Mouse (Mus musculus) midbrain, embryonic 14.5 days (tissue): Measurements from ENCODE around the gene Plk3. TPM values are rescaled to one million over a fixed set of nuclear protein-coding genes. Genes with fewer than 3 reads are reported as not detected.

Experiments used
- ATAC-seq: fragments of 200-750 bp; cut with Nextera tagmentation; 2 replicates; pipeline ENCODE4 v1.8.0; 2017; ENCODE audit warnings: moderate number of reproducible peaks, moderate library complexity; ENCODE audit not compliant: low FRiP score, low TSS enrichment
- DNase-seq: peaks from one replicate; pipeline ENCODE4 v3.0.0-alpha.2; 2015
- H3K27ac ChIP-seq: fragments of 300-500 bp; sonication (generic); replicated peaks from 2 replicates; pipeline ENCODE4 v1.5.1; 2014; ENCODE audit warnings: mild to moderate bottlenecking, low read depth, low read length, moderate library complexity
- H3K27me3 ChIP-seq: fragments of 300-500 bp; sonication (generic); 2 replicates; pipeline ENCODE4 v1.6.1; 2014; ENCODE audit warnings: low read length, control low read depth, mixed read lengths; ENCODE audit not compliant: control insufficient read depth, insufficient read depth
- H3K36me3 ChIP-seq: fragments of 300-500 bp; sonication (generic); 2 replicates; pipeline ENCODE4 v1.6.1; 2014; ENCODE audit warnings: low read length, control low read depth; ENCODE audit not compliant: control insufficient read depth, insufficient read depth
- H3K4me1 ChIP-seq: fragments of 300-500 bp; sonication (generic); 2 replicates; pipeline ENCODE4 v1.6.1; 2014; ENCODE audit warnings: mild to moderate bottlenecking, antibody characterized with exemption, low read length, control low read depth; ENCODE audit not compliant: control insufficient read depth, insufficient read depth
- H3K4me2 ChIP-seq: fragments of 300-500 bp; sonication (generic); 2 replicates; pipeline ENCODE4 v1.6.1; 2014; ENCODE audit warnings: mild to moderate bottlenecking, low read length, moderate library complexity
- H3K4me3 ChIP-seq: fragments of 300-500 bp; sonication (generic); replicated peaks from 2 replicates; pipeline ENCODE4 v1.5.1; 2014; ENCODE audit warnings: low read depth, low read length
- H3K9ac ChIP-seq: fragments of 300-500 bp; sonication (generic); replicated peaks from 2 replicates; pipeline ENCODE4 v1.6.1; 2014; ENCODE audit warnings: mild to moderate bottlenecking, low read length, moderate library complexity
- H3K9me3 ChIP-seq: fragments of 300-500 bp; sonication (generic); 2 replicates; pipeline ENCODE4 v1.6.1; 2016; ENCODE audit warnings: low read length, control low read depth, mixed read lengths; ENCODE audit not compliant: control insufficient read depth
- WGBS: fragments of 180-500 bp; shearing (Covaris S2); extraction: QIAGEN DNeasy Blood & Tissue Kit; methylation state at CpG from one replicate; pipeline ENCODE4 v1.1.7; 2014; 5-methylcytosine and 5-hydroxymethylcytosine counted together
- polyA plus RNA-seq: library from polyadenylated mRNA; unstranded; fragments of >200 nt; fragmentation: Nextera tagmentation; extraction: Ambion mirVana; gene quantifications from 2 replicates; pipeline ENCODE4 v1.2.1, GENCODE M21; 2014

Gene Plk3
- polyA plus RNA-seq, 1 experiment from 2014 or later: 17.5 TPM

GRCm38 (mm10) chr4:117124518-117125347, 9.0 kb downstream of the Plk3 start:
- no peaks in the 10 kb centered on the region for H3K9me3 ChIP-seq
- no peak for DNase-seq
- H3K9ac ChIP-seq: peak overlapping the region; percentile 2; the same call in 1 of the 2 replicates
- peak overlapping the region; percentile 56 for H3K27ac ChIP-seq
- H3K4me3 ChIP-seq: no peak overlapping the region
- ATAC-seq: no peak
- 75% methylated on average over 14 of the region's 14 CpGs for WGBS
- H3K4me2 ChIP-seq: no peak overlapping the region
- H3K36me3 ChIP-seq: peaks cover 15% of the 10 kb centered on the region
- no peaks in the 10 kb centered on the region for H3K27me3 ChIP-seq
- H3K4me1 ChIP-seq: peaks cover 19% of the 10 kb centered on the region

GRCm38 (mm10) chr4:117124218-117124517, 9.6 kb downstream of the Plk3 start:
- no peak overlapping the region for H3K27ac ChIP-seq
- no peaks in the 10 kb centered on the region for H3K27me3 ChIP-seq
- H3K9me3 ChIP-seq: no peaks in the 10 kb centered on the region
- 90% methylated on average over 3 of the region's 3 CpGs for WGBS
- H3K4me2 ChIP-seq: no peak overlapping the region
- no peak overlapping the region for H3K9ac ChIP-seq
- H3K4me3 ChIP-seq: no peak overlapping the region
- H3K36me3 ChIP-seq: peaks cover 14% of the 10 kb centered on the region
- peaks cover 22% of the 10 kb centered on the region for H3K4me1 ChIP-seq
- no peak for DNase-seq
- ATAC-seq: no peak

- DNase-seq (no peak), ATAC-seq (no peak)
- Histone ChIP-seq H3K4me2 (no peak overlapping the region), H3K9me3 (no peaks in the 10 kb centered on the region), H3K4me1 (peaks cover 22% of the 10 kb centered on the region), H3K27ac (no peak overlapping the region), H3K36me3 (peaks cover 9% of the 10 kb centered on the region), H3K9ac (no peak overlapping the region), H3K27me3 (no peaks in the 10 kb centered on the region), H3K4me3 (no peak overlapping the region)
- 95% methylated on average over 7 of the region's 9 CpGs for WGBS
Observed at GRCm38 (mm10) chr4:117123546-117124217, 10.1 kb downstream of the Plk3 start.

DNA sequence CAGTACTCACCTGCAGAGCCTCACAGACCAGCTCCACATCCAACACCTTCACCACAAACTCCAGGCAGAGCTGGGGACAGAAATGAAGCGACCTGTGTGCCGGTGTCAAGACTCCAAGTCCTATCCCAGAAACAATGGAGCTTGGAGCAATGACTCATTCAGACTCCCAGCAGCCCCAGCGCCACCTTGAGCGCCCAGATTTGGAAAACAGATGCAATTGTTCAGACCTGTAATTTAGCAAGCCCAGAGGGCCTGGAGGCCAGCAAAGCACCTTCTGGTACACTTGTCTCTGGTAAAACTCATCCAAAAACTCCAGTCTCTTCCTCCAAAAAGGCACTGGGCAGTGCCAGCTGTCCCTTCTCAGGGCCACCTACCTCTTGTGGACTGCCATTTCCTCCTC, 11.6 kb downstream of the Plk3 start:
- Histone ChIP-seq H3K9ac (no peak overlapping the region), H3K36me3 (0 out of 2 replicates have a peak, but pooled peaks cover 2% of the 10 kb centered on the region), H3K27me3 (no peaks in the 10 kb centered on the region), H3K4me1 (peaks cover 22% of the 10 kb centered on the region), H3K4me3 (no peak overlapping the region), H3K9me3 (no peaks in the 10 kb centered on the region), H3K27ac (no peak overlapping the region), H3K4me2 (no peak overlapping the region)
- ATAC-seq (no peak), DNase-seq (no peak)
- WGBS: 90% methylated on average over 4 of the region's 4 CpGs

- no peaks in the 10 kb centered on the region for H3K36me3 ChIP-seq
- ATAC-seq (peak; percentile 89), DNase-seq (peak; percentile 96)
- peak overlapping the region; percentile 92 for H3K27ac ChIP-seq
- no peaks in the 10 kb centered on the region for H3K27me3 ChIP-seq
- H3K4me2 ChIP-seq: peak overlapping the region; percentile 82
- H3K4me1 ChIP-seq: peaks cover 19% of the 10 kb centered on the region
- peak overlapping the region; percentile 78 for H3K9ac ChIP-seq
- WGBS: under 1% methylated on average over 69 of the region's 69 CpGs
- H3K4me3 ChIP-seq: peak overlapping the region; percentile 60
- no peaks in the 10 kb centered on the region for H3K9me3 ChIP-seq
Observed at GRCm38 (mm10) chr4:117120445-117121414, 13.0 kb downstream of the Plk3 start.

DNA sequence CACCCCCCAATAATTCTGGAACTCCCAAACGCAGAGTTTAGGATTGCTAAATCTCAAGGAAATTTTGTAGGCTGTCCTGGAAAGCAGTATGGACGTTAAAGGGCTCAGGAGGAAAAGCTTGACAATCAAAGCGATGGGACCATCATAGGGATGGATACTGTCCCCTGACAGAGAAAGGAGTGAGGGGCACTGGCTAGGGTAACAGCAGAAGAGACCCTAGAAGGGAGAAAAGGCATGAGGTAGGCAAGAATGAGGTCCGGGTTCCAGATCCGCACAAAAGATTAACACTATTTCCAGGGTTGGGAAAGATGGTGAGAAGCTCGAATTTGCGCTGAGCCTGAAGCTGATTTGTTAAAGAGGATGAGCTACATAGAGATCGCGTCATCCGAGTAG, 13.7 kb downstream of the Plk3 start:
- Histone ChIP-seq H3K36me3 (no peaks in the 10 kb centered on the region), H3K4me3 (peak overlapping the region; percentile 60), H3K4me1 (peaks cover 12% of the 10 kb centered on the region), H3K9me3 (no peaks in the 10 kb centered on the region), H3K27ac (peak overlapping the region; percentile 92), H3K4me2 (peak overlapping the region; percentile 82), H3K27me3 (no peaks in the 10 kb centered on the region), H3K9ac (peak overlapping the region; percentile 78)
- ATAC-seq (peak; percentile 35; the same call in 1 of the 2 replicates), DNase-seq (peak; percentile 20)
- WGBS: 9% methylated on average over 10 of the region's 10 CpGs

- DNase-seq (no peak), ATAC-seq (no peak)
- H3K4me1 ChIP-seq: peaks cover 8% of the 10 kb centered on the region
- peak overlapping the region; percentile 60 for H3K4me3 ChIP-seq
- 67% methylated on average over 5 of the region's 5 CpGs for WGBS
- no peaks in the 10 kb centered on the region for H3K9me3 ChIP-seq
- H3K9ac ChIP-seq: peak overlapping the region; percentile 78
- H3K27ac ChIP-seq: peak overlapping the region; percentile 92
- no peaks in the 10 kb centered on the region for H3K27me3 ChIP-seq
- no peaks in the 10 kb centered on the region for H3K36me3 ChIP-seq
- H3K4me2 ChIP-seq: peak overlapping the region; percentile 82
Observed at GRCm38 (mm10) chr4:117119636-117120035, 14.1 kb downstream of the Plk3 start.

DNA sequence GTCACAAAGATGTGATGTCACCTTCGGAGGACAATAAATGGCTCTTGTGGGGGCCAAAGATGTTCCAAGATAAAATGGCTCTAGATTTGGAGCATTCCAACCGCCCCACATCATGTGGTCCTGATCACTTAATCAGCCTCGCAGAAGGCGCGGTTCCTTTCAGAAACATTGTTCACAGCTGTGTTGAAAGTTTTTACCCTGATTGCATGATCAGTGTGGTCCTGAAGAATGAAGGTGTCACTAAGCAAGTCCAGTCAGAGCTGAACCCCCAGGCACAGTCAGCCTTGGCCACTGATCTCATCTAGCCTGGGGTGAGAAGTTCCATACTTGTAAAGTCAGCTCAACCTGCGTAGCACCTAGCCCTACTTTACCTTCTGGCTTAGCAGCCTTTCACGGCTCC, 15.8 kb downstream of the Plk3 start:
- DNase-seq (no peak), ATAC-seq (no peak)
- H3K9me3 ChIP-seq: no peaks in the 10 kb centered on the region
- H3K4me2 ChIP-seq: no peak overlapping the region
- no peak overlapping the region for H3K9ac ChIP-seq
- H3K36me3 ChIP-seq: no peaks in the 10 kb centered on the region; the same call in 1 of the 2 replicates
- no peak overlapping the region for H3K27ac ChIP-seq
- no peaks in the 10 kb centered on the region for H3K27me3 ChIP-seq
- no peak overlapping the region for H3K4me3 ChIP-seq
- WGBS: 96% methylated on average over 7 of the region's 7 CpGs
- H3K4me1 ChIP-seq: 0 out of 2 replicates have a peak, but pooled peaks cover 6% of the 10 kb centered on the region
